Mouse (Mus musculus): Measurements from ENCODE around the gene Scube2.

Scube2 gene

DNA sequence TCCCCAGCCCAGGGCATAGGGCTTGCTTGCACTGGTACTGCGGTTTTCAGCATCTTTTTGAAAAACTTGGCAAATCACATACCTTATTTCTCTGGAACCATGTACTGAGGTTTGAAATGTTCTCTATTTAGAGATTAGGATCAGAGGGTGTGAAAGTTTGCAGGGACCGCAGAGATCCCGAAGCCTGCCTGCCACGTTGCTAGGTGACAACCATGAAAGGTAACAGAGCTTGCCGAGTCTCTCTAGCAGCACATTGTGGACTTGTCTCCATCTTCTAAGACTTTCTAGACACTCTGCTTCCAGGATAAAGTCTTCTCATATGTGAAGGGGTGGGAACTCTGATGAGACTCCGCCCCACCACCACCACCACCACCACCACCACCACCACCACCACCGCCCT lies 13.5 kb downstream of the Scube2 start:
- CTCF ChIA-PET, result no interaction called here

DNA sequence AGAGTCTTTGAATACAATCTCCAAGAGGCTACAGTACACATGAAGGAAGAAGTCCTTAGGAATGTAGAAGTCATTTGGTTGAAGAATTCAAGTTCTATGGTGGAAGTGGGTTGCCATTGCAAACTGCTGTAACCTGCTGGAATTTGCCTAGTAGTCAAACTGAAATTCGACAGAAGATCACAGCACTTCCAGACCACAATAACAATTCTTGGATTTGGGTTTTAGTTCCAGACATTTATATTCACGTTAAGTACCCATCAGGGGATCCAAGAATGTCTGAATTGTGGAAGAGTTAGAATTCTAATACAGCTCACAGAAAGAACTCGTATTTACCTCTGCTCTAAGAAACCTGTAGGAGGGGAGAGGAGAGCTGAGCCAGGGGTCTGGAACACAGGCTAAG lies 14.9 kb downstream of the Scube2 start:
- CTCF ChIA-PET, result interaction anchor here (0.8 kb wide), 1 partner anchor 44 kb away, joined by 5 read pairs; no protein-coding TSS in a partner anchor

DNA sequence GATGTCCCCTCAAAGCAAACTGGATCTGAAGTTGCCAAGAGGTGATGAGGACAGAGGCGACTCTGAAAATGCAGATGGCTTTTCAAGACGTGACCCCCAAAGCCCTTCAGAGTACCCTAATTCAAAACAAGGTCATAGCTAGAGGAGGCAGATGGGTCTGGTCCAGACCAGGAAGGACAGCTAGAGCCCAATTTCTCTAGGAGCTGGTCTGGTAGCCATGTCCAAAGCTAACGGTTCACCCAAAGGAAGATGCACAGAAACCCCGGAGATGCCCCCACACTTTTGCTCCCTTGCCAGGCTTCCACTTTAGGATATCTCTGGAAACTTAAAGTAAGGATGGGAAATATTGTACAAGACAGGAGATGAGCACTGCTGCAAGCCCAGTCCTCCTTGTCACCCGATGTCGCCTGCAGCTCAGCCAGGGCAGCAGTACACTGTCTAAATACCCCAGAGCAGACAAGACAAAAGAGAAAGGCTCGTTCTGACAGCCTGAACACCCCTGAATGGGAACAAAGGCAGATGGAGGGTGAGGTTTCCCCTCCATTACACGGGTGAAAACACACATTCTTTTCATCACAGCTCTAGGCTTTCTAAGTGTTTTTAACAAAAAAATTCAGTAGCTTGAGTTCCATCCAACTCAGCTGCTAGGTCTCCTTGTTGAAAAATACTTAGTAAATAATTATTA lies 15.6 kb downstream of the Scube2 start:
- CTCF ChIA-PET, result interaction anchor here (0.8 kb wide), 1 partner anchor 45 kb away, joined by 5 read pairs; no protein-coding TSS in a partner anchor

DNA sequence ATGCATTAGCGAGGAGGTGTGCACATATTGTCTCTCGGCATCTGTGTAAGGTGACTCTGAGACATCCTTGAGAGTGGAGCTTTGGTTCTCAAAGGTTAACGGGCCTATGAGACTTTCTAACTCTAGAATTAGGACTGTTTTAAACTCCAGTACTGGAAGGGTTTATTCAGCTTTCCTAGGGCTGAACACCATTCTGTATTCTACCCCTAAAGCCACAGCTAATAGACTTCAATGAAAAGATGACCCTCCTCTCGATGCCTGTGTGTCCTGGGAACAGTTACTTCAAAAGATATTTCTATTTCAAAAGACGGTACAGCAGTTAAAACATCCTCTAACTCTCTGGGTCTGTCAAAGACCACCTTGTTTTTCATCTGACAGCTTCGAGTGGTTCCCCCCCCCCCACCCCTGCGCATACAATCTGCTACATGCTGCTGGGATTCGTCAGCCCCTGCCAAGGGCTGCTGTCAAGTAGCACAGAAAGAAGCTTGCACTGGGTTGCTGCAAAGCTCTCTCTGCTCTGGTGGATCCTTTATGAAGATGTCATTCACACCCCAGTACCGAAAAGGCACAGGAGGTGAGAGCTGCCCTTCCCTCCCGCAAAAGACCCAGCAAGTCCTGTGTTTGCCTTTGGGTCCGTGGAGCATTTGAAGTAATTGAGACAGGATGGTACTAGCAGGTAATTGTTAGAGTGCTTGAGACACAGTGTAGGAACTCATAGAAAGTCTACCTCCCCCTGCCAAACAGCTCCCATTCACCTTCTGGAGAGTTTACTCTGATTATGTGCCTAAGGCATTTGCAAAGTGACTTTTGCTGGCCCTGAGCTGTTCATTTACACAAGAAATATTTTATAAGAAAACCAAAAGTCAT lies 16.4 kb downstream of the Scube2 start:
- CTCF ChIA-PET, result interaction anchor here (0.5 kb wide), 1 partner anchor 929 kb away, joined by 3 read pairs; no protein-coding TSS in a partner anchor

DNA sequence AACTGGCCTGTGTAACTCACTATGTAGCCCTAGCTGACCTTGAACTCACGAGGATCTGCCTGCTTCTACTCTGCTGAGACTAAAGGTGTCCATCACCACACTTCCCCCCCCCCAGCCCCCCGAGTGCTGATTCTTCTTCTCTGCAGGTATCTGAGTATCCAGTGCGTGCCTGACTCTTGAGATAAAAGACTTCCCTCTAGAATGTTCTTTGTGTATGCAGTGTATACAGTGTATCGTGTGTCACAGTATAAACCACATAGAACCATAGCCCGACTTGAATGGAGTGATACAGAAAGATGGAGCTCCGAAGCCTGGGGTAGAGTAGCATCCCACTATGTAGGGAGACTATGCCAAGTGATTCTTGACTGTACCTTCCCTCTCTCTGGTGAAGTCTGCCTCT lies 21.4 kb downstream of the Scube2 start:
- CTCF ChIA-PET, result no interaction called here

DNA sequence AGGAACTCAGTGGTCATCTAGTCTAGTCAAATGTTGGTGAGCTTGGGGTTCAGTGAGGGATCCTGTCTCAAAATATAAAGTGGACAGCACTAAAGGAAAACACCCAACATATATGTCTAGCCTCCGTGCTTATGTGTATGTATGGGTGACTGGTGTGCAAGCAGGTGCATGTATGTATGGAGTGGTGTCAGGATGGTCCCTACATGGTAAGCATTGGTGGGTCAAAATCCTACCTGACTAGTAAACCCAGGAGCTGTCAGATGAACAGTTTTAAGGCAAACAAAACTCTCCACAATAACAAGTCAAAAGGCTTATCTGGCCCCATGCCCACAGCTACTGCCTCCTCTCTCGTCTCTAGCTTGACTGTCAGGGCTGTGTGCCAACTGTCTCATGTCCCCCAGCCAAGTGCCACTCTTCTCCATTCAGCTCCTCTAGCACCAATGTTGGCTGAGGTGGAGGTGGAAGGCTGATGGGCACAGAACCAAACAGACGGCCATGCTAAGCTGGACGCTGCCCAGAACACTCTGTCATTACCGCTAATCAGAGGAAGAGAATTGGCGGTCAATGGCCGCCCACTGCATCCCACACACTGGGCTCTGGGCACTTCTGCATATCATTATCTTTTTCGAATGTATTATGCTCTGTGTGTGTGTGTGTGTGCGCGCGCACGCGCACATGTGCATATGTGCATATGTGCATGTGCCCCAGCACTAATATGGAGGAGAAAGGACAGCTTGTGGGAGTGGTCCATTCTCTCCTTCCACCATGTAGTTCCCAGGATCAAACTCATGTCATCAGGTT lies 23.7 kb downstream of the Scube2 start:
- CTCF ChIA-PET, result no interaction called here

DNA sequence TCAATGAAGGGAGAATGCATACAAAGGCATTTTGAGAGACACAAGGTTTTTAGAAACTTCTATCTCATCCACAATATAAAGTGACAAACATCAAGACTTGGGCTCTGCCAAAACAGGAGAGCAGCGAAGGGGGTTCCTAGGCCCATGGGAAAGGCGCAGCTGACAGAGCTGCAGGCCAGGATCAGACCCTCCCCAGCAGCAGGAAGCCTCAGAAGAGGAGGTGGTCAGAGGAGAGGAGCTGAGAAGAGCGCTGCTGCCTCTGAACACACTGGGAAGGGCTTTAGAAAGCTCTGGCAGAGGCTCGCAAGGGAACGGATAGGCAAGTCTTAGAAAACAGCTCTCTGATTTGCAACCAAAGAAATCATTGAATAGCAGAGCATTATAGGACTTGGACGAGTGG lies 24.4 kb downstream of the Scube2 start:
- CTCF ChIA-PET, result no interaction called here

DNA sequence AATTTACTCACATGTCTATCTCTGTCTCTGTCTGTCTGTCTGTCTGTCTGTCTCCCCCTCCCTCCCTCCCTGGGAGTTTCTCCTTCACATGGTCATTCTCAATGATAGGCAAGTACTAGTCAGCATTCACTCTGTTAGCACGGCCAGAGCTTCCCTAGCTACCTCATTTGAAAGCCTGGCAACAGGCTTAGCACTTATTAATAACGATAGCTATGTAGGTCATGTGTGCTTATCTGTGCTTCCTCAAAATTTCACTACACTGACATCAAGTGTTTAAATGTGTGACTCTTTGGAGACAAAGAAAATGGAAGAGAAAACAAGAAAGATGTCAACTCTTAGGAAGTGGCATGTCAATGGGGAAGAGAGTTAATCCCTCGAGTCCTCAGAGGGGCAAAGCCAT lies 26.9 kb downstream of the Scube2 start:
- CTCF ChIA-PET, result no interaction called here

DNA sequence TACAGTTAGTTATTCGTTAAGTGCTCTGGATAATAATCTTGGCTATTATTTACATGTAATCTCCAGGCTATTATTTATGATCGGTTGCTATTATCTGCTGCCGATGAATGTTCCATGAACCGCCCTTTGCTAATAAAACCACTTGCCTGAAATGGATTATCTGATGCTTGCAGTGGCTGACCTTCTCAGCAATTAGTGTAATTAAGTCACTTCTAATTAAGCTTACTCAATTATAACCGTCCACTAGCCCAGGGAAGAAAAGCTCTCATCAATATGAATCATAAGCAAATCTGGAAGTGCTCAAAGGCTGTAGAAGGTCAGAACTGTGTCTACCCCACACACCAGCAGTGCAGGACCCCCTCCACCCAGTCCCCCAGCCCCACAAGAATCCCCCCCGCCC lies 27.8 kb downstream of the Scube2 start:
- CTCF ChIA-PET, result no interaction called here

DNA sequence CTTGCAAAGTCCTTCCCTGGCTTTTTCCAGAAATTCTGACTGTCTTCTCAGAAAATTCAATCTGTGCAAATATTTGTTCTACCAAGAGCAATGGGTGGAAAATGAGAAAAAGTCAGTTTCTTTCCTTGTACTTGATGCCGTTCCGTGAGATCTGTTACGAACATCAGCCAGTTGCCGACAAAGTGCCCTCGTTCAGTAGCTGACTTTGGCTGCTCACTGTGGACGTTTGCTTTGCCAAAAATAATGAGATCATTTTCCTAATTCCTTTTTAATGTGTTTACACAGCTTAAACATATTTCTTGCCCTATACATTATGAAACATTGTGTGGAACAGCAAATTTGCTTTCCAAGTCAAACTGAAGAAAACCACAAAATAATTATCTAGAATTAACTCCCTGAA lies 30.6 kb downstream of the Scube2 start:
- CTCF ChIA-PET, result no interaction called here

DNA sequence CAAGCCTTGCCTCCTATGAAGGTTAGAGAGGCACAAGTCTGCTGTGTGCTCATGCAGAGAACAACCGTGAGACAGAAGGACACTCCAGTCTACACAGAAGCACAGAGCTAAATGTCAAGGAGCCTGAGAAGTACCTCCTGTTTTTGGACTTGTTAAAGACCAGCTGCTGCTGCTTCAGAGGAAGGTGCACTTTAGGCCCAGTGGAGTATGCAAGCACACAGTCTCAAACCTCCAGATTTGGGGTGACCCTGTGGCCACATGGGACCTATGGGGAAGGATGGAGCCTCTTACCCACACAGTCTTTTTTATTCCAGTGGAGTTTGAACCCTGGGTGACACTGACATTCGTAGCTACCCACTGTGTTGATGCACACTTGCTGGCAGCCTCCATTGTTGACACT lies 34.1 kb downstream of the Scube2 start:
- CTCF ChIA-PET, result interaction anchor here (0.6 kb wide), 1 partner anchor 9 kb away, joined by 3 read pairs; no protein-coding TSS in a partner anchor

DNA sequence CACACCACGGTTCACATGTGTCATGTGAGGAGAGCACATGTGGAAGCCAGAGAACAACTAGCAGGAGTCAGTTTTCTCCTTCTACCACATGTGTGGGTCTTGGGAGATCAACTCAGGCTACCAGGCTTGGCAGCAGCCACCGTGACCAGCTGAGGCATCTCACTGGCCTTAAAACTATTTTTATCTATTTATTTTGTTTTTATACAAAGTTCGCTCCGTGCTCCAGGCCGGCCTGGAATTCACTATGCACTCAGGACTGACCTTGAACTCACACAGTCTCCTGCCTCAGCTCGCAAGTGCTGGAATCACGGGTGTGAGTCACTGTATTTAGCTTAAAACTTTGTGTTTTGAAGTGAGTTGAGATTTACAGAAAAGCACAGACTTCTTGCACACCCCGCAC lies 38.6 kb downstream of the Scube2 start:
- CTCF ChIA-PET, result no interaction called here

DNA sequence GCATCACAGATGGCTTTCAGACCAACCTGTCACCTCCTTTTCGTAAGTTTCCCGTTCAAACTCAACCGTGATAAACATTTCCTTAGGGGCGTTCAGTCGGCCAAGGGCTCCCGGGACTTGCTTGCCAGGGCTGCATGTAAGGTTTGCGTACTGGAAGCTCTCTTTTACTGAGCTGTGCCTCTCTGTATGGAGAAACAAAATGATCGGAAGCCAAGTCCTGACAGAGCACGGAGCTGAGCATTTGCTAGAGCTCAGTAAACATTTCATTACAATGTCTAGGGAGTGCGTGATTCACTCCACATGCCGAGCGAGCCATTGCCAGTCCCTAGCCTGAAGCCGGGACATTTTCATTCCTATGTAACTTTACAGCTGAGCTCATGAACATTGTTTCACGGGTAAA lies 40.2 kb downstream of the Scube2 start:
- CTCF ChIA-PET, result no interaction called here

DNA sequence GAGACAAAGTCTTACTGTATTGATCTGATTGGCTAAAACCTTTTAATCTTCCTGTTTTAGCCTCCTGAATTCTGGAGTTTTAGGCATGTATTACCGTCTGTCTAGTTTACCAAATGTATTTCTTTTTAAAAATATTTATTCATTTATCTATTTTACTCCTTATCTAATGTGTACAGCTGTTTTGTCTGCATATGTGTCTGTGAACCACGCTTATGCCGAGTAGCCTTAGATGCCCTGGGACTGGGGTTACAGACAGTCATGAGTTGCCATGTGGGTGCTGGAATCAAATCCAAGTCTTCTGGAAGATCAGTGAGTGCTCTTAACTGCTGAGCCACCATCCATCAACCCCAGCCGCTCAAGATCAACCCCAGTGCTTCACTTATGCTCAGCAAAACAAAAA lies 46.9 kb downstream of the Scube2 start:
- CTCF ChIA-PET, result no interaction called here

DNA sequence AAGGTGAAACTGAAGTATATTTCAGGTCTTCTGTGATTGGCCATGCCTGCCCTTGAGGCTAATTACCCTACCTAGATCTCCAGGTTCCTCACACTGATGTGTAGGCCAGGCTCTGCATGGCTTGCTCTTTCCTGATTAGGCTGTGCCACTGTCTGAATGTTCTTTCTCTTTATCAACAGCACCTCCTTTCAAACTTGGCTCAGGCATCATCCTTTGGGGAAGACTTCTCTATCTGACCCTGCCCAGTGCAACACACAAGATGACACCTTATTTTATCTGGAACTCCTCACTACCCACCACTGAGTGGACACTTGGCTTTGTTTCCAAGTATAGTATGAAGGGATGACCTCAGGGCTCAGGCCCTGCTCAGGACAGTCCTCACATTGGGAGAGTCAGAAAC lies 47.5 kb downstream of the Scube2 start:
- CTCF ChIA-PET, result no interaction called here

DNA sequence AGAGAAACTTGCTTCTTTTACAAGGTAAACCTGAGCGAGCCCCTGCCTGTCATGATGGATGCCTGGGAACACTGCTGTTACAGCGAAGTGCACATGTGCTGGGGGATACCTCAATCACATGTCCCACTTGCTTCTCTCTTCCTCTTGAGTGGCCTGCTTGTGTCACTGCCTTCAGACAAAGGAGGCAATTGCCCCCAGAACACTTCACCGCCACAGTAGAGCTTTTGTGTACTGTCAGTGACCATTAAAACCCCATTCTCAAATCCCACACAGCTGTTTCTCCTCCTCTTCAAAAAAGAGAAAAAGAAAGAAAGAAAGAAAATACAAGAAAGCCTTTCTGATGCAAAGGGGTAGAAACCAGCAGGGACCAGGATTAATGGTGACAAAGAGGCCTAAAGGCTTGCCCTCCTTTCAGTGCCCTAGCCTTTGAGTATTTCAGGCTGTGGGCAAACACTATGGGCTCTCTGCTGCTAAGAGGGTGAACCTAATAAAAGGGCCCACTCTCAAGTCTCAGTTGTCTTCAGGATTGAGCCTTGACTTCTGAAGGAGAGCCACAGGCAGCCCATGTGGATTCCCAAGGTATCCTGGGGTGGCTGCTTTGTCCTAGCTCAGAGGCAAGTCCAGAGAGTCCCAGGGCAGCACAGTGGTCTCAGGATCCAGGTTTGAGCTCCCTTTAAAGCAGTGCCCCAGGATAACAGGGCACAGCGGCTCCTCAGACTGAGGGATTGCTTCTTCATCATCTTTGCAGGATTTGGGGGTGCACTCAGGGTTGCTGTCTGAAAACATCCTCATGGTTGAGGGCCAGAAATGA lies 51.9 kb downstream of the Scube2 start:
- CTCF ChIA-PET, result no interaction called here

DNA sequence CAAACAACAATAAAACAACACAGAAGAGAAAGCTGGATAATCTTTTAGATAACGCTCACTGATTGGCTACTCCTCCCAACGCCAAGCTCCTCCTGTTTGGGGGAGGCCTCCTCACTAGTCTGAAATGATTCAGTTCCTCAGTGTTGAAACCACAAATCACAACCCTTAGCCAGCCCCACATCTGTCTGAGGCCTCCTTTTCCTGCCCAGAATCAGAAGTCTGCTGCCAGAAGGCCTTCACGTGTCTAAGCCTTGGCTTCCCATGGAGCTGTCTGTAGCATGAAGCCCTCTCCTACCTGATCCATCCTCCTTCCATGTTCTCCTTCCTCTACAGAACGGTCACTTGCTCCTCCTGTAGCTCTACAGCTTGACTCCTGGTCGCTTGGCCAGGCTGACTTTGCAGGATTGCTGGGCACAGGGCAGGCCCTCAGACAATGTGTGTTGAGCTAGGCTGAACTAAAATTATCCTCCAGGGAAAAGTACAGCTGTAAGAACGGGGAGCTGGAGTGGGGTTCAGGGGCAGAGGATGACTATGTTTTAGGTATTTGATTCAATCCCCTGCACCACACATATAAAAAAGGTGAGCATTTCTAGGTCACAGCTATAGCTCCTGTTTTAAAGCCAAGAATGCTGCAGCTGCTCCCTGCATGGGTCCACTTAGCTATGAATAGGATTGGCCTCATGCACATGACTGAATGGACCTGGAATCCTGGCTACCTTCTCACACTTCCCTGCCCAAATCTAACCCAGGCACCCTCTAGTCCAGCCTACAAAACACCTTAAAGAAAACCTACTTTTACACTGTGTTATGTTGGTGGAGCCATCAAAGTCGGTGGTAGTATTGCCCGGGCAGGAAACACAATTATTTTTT lies 57.6 kb downstream of the Scube2 start:
- CTCF ChIA-PET, result no interaction called here

DNA sequence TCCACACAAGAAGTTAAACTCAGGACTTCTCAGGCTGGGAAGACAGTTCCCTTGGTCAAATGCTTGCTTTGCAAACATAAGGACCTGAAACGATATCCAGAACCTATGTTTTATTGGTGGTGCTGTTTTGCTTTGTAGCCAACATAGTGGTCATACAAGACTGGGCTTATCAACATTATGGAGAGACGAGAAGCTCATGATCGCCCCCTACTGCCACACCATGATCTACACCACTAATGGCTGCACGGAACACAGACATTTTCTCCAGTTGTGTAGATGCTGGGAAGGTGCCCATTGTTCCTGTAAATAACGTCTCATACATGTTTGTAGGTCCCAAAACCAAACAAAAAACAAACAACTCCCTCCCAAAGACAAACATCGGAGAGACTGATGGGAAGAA lies 60.6 kb downstream of the Scube2 start:
- CTCF ChIA-PET, result no interaction called here

DNA sequence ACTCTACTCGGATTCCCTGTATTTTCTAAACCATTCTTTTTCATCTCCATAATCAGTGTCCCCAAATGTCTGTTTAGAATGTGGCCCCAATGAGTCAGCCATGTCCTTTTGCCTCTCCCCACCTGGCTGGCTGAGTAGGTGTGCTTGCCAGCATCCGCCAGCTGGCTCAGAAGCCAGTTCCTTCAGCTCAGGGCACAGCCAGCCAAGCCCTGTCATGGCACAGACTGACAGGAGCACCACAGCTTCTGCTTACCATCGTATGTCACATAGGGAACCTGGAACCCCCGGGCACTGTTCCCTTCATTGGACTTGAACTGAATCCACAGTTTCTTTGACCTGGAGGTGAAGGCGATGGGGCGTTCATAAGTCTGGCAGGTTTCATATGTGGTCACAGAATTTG lies 61.1 kb downstream of the Scube2 start:
- CTCF ChIA-PET, result no interaction called here

DNA sequence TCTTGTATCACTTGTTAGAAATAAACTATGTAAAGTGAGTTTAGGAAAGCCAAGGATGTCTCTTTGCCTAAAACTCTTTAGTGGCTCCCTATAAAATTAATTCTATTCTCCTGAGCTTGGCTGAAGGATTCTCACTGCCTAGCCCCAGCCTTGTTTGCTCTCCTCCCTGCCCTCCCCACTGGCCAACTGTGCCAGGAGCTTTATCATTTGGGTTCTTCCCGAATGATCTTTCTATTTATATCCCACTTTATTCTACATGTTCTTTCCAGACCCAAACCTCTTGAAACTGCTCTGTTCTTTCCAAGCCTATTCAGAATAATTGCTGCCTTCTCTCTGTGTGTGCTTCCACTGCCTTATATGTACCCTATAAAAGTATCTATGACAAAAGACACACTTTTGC lies 62.0 kb downstream of the Scube2 start:
- CTCF ChIA-PET, result no interaction called here

DNA sequence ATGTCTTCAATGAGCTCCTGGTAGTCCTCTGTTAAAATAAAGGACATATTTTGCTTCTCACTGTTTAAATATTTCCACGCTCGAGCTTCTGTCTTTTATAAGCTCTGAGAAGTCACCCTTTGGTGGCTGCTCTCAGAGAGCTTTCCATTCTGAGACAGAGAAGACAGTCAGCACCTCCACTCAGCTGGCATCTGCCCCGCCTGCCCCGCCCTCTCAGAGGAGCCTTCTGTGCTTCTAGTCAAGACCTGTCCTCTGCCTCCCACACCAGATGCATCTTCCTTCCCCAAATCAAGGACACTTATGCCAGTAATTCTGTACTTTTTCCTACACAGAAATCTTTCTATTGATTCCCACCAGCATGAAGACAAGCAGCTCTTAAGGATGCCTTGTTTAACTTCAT lies 64.9 kb downstream of the Scube2 start:
- CTCF ChIA-PET, result no interaction called here
